Mouse (Mus musculus): Measurements from ENCODE around the gene Cish.

The Cish gene

DNA sequence AAGGTAGTCTGAATTCAATTTTAAA is at the start of gene Cish:
Gene Cish (plus strand): TSS at position 11 of the 25 bp plus-strand sequence.
- no peak for DNase-seq (ENCODE audit: low read depth, low spot score)

DNA sequence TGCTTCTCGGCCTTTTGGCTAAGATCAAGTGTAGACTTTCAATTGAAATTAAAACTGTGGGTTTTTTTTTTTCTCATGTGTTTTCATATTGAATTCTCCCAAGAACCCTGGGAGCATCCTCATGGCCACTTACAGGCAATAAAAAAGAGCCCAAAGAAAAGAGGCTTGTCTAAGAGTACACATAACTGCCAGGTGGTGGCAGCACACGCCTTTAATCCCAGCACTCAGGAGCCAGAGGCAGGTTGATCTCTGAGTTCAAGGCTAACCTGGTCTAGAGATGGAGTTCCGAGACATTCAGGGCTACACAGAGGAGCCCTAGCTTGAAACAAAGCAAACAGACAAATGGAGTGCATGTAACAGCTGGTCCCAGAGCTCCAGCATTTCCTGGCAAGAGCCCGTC is 49.7 kb upstream of the Cish start:
- DNase-seq (ENCODE audit: low read depth, low spot score): no peak

DNA sequence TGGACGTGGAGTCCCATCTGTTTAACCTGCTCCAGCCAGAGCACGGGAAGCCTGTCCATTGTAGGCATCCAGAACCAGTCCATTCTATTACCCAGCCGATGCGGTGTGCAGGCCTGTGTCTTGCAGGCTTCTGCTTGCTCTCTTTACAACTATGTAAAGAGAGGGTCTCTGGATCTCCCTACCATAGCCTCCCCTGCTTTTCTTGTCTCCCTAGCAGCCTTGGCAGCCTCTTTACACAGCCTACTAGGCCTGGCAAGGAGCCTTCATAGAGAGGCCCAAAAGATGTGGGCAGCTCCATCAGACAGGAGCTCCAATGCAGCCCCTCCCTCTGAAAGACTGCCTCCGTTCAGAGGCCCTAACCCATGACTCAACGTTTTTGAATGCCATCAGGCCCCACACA is 46.7 kb upstream of the Cish start:
- DNase-seq (ENCODE audit: low read depth, low spot score): no peak

DNA sequence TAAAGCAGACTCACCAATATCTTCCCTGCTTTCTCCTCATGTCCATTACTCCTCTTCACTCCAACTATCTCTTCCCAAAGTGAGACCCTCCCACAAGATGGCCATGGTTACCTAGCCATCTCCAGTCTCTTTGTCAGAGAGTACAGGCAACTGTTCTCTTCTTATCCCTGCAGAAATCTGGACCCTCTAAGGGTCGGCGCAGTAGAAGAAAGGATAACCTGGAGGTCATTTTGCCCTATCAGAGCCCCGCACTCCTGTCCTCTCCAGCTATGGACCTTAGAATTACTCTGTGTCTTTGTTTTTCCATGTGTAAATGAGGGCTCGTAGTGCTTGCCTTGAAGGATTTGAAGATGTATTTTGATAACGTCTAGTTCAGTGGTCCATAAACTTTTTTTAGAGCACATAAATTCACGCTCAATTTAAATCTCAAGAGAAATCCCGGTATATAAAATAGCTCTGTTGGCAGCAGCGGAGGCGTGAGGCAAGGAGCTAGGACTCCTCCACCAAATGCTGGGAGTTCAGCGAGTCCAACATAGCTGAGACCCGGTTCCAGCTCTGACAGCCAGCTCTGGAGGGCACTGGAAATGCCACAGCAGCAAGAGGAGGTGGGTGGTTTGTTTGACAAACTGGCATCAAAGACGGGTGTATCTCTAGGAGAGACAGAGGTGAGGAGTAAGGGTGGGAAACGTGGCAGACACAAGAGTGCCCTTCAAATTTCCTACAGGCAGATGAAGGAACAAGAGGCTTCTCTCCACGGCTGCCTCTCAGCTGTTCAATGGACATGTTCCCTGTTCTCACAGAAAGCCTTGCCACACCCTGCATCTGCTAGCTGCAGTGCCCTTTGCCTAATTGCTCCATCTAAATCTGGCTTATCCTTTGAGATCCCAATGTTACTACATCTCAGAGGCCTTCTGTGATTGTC is 45.1 kb upstream of the Cish start:
- no peak for DNase-seq (ENCODE audit: low read depth, low spot score)

DNA sequence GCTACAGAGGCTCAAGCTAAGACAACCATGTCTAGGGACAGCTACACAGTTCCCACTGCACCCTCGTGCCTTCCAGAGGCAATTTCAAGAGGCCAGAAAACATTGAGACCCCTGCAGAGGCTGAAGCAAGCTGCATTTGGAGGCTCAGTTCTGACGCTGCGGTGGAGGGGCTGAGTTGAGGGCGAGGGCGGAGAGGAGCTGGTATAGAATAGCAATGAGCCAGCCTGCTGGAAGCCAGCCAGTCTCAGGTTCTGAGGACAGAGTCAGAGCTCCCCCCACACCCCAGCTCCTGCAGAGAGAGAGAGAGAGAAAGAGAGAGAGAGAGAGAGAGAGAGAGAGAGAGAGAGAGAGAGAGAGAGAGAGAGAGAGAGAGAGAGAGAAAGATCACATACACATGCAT is 43.7 kb upstream of the Cish start:
- DNase-seq (ENCODE audit: low read depth, low spot score): no peak

DNA sequence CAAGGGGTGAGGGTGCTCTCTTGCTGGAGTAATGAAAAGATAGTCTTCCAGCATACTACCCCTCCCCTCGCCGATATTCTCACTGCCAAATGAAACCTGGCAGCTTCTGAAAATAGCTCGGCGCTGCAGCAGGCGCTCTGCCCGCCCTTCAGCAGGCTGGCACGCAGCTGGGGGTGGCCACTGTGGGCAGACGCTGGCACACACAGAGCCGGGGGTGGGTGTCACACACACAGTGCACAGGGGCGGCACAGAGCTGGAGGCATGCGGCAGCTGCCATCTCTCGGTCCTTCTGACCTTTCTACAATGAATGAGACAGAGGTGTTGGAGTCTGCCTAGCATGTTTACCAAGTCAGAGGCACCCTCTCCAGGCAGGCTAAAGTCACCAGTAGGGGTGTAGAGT is 41.4 kb upstream of the Cish start:
- DNase-seq (ENCODE audit: low read depth, low spot score): peak; percentile 56

DNA sequence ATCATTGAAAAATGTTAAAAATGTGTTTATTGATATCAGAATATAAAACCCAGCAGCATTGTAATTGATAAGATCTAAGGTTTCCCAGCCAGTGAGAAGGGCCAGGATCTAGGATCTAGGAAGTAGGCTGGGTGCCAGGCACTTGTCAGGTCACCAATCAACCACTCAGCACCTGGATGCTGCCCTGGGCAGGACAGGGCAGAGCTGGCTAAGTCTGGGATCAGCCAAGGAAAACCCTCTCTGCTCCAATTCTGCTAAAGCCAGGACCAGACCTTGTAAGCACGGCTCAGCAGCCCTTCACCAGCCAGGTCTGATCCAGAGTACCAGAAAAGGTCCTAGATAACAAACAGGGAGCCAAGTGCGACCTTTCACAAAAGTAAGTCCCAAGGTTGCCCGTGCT is 40.9 kb upstream of the Cish start:
- DNase-seq (ENCODE audit: low read depth, low spot score): peak; percentile 55

DNA sequence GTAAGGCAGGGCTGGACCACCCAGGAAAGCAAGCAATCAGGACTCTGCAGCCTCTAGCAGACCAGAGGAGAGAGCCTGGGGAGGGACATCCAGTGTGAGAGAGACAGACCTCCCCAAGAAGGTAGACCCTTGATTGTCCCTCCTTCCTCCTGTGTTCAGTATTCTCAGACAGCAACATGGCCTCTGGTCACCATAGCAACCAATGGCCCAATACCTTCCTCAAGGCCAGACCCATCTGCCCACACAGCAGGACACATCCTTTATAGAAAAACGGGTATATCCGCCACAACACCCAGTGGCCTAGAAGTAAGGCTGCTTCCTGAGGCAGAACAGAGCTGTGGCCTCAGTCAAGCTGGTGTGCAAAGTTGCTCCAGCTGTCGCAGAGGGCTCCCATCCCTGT is 40.2 kb upstream of the Cish start:
- DNase-seq (ENCODE audit: low read depth, low spot score): no peak

DNA sequence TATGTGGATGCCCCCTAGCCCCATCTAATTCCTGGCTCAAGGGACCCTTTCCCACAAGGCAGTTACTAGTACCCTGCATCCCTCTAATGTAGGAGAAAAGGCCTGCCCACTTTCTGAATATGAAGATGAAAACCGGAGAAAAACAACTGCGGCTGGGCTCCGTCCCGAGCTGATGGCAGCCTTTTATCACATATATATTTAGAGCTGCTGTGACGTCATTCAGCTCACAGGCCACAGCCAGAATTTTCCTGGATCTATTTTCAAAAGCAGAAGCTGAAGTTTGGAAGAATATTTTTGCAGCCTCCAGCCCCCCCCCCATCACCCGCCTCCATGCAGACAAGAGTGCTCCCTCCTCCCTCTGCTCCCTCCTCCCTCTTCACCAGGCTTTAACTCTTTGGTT is 36.3 kb upstream of the Cish start:
- DNase-seq (ENCODE audit: low read depth, low spot score): no peak

DNA sequence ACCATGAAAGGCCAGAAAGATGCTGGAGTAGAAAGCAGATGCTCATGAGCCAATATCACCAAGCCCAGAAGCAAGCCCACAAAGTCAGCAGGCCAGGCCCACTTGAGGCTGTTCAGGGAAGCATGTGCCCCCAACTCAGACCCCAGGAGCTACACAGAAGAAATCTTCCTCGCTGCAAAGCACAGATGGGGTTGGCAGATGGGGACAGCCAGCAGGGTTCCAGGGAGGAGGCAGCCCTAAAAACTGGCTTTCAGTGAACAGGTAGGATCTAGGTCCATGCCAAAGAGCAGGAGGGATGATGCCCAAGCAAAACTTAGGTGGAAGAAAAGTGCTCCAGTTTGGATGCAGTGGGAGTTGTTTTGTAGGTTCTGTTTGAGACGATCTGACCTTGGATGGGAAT is 35.4 kb upstream of the Cish start:
- no peak for DNase-seq (ENCODE audit: low read depth, low spot score)

DNA sequence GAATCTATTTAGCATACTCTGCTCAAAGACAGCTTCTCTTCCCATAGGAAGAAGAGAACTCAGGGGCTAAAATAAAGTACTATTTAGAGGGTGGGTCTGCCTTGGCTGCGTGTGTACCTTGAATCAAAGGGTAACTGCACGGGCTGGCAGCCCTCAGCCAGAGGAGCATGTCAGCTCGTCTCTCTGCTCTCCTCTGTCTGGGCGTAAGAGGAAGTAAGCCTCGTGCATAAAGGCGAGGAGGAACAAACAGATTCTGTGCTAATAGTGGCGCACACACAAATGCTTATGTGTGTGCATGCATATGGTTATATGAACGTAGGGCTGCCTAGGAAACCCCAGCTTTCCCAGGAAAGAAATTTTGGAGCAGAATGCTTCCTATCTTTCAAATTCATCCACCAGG is 35.0 kb upstream of the Cish start:
- no peak for DNase-seq (ENCODE audit: low read depth, low spot score)

DNA sequence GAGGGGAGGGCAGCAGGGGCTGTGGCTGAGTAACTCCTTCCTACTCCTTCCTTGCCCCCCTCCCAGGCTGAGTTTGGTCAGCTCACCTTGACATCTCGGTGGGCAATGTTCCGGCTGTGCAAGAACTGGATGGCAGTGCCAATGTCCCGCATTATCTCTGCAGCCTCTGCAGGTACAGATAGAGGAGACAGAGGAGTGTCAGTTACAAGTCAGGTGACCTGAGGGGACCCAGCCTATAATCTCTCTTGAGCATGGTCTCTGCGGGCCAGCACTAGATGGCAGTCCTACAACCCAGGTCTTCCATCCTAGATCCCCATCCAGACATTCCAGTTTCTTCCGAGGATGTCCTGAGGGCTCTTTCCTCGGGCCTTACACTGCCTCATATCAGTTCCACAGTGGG is 34.0 kb upstream of the Cish start:
- no peak for DNase-seq (ENCODE audit: low read depth, low spot score)

DNA sequence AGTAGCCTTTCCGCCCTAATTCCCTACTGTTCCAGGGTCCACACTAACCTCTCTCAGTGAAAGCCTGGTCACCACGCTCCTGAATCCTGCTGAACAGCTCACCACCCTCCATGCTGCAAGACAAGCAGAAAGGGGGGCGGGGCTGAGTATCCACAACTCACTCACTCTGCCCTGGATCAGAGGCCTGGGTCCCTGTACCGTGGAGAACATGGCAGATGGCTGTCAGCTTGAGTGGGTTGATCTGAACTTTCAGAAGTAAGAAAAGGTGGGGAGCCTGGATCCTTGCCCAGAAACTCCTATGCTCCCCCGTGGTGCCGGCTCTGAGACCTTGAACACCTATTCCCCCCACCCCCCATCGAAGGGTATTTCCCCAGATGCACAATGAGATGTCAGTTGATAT is 33.5 kb upstream of the Cish start:
- DNase-seq (ENCODE audit: low read depth, low spot score): no peak

DNA sequence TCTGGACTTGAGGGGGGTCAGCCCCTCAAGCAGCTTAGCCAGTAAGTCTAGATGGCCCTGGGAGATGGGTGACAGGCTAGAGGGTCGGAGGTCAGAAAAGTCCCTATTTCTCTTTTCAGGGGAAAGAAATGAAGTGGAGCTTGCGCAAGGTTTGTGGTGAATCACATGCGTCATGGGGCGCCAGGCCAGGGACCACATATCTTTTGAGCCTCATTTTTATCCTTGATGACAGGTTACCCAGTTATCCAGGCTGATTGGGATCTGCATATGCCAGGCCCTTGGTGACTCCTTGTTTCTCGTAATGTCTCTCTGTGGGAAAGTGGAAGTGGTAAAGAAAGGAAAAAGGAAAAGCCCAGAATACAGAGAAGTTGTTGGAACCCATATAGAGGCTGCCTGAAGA is 31.9 kb upstream of the Cish start:
- DNase-seq (ENCODE audit: low read depth, low spot score): no peak

DNA sequence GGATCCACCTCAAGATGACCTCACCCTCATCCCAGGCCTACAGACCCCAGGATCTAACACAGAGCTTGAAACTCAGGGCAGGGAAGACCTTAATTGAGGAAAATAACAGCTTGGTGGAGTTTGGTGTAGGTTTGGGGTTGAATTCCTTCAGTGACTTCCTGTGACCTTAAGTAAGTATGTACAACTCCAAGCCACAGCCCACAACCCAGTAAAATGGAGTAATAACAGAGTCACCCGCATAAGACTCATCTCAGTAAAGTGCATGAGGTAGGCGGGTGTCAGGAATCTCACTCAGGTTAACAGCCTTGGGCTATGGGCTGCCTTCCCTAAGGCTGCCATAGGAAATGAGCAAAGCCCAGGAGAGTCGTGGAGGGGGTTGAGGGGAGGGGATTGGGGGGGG is 31.1 kb upstream of the Cish start:
- no peak for DNase-seq (ENCODE audit: low read depth, low spot score)

DNA sequence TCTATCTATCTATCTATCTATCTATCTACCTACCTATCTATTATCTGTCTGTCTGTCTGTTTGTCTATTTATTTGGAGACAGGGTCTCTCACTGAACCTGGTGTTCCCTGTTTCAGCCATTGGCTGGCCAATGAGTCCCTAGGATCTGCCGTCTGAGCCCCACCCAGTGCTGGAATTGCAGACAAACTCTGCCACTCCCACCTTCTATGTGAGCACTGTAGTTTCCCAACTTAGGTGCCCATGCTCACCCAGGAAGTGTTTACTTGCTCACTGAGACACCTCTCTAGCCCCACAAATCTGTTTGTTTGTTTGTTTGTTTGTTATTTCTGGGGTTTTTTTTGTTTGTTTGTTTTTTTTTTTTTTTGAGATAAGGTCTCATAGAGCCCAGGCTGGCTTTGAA is 28.8 kb upstream of the Cish start:
- no peak for DNase-seq (ENCODE audit: low read depth, low spot score)

DNA sequence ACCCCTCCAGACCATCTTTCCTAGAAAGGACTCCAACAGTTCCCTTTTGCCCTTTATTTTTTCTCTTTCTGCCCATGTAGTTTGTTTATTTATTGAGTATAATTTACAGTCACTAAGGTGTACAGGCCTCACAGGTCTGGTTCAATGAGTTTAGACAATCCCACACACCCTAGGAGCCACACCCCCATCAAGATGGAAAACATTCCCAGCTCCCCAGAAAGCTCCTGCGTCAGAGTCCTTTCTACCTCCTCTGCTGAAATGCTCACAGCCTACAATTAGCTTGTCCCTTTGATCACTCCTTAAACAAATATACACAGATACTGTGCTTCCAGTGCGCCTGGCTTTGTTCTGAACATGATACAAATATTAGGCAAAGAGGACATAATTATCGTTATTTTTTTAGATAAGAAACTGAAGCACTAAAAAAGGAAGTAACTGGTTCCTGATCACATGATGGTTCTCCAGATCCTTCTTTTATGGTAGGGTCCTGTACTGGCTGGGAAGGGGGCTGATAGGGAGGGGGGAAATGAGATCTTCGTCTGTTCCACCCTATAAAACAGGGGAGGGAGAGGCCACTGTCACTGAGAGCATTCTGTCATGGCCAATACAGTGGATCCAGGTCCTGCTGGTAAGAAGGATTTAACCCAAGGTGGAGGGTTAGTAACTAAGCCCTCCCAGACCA is 28.0 kb upstream of the Cish start:
- DNase-seq (ENCODE audit: low read depth, low spot score): no peak

DNA sequence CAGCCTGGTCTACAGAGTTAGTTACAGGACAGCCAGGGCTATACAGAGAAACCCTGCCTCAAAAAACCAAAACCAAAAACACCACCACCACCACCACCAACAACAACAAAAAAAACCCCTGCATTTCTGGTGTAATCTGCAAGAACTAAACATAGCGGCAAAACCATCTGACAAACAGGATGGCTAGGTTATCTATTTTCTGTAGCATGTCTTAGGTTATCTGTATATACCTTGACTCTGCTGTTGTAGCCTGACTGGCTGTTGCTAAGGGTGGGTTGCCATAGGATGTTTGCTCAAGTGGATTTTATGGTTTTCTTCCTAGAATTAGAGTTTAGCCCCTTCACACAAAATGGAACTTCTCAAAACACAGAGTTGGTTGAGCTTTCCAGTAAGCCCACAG is 26.1 kb upstream of the Cish start:
- no peak for DNase-seq (ENCODE audit: low read depth, low spot score)

DNA sequence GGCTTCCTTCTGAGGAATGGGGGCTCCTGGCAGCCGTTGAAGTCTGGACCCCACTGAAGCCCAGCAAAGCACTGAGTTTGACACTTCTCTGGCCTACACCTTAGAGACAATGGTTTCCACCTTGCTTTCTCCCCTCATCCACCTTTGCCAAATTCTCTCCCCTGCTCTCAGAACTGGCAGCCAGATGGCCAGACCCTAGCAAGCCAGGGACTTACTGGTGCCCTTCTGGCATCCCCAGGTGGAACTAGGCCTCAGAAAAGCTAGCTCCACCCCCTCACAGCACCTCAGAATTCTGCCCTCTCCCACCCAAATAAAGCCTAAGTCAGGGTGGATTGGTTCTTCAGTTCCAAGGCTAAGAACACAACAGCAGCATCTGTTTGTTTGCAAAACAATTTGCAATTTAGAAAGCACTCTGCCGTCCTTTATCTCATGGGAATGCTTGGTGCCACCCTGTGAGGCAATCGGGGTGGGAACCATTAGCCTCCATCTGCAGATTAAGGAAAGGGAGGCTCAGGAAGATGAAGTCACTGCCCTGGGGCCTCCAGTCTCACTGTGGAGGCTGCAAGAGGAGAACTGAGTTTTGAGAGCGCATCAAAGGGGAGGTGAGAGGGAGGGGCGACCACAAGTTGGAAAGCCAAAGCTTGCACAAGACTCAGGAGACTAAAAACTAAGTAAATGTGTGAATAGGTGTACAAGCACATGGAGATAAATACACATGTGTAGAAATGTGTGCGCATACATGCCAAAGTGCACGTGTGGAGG is 24.5 kb upstream of the Cish start:
- DNase-seq (ENCODE audit: low read depth, low spot score): no peak

DNA sequence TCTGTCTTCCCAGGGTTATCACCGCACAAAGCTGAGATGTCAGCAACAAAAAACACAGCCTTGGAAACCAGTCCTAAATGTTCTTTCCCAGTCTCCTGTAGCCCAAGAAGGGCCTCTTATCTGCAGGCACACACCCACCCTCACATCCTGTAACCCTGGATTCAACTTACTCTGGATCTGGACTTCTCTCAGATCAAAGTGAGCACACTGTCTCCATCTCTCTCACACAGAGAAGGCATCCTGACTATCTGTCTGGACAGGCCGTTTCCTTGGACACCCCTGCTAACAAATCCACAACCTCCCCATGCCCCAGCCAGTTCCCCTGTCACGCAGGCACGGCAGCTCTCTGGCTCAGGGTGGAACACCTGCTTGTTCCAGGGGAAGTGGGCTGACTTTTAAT is 23.5 kb upstream of the Cish start:
- no peak for DNase-seq (ENCODE audit: low read depth, low spot score)

DNA sequence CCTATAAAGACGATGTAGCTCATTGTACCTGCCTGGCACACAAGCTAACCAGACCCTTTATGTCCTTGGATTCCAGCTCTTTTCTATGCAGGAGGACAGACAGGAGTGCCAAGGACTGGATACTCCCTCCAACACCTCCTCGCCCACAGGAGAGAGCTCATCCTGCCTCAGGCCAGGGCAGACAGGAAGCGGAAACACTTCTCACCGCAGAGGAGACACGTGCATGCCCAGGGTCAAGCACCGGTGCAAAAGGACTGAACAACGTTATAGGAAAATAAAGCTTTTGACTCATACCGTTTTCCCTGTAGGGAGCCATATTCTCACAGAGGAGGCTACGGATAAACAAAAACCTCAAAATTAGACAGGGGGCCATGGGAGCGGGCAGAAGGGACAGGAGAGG is 22.6 kb upstream of the Cish start:
- no peak for DNase-seq (ENCODE audit: low read depth, low spot score)

DNA sequence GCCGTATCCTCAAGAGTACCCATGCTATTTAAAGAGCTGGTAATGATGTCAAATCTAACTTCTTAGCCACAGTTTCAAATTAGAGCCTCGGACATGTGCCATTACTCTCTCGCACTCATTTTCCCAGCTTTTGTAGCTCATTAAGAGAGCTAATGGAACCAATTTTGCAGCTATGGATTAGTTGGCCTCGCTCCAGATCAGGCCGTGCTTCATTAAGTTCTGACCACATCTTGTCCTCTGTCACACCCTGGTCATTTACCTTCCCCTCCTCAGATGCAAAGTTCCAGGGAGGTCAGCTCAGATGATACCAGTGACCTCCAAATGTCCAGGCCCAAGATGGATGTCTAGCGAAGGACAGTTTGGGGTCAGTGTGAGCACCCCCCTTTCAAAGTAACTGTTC is 21.1 kb upstream of the Cish start:
- no peak for DNase-seq (ENCODE audit: low read depth, low spot score)

DNA sequence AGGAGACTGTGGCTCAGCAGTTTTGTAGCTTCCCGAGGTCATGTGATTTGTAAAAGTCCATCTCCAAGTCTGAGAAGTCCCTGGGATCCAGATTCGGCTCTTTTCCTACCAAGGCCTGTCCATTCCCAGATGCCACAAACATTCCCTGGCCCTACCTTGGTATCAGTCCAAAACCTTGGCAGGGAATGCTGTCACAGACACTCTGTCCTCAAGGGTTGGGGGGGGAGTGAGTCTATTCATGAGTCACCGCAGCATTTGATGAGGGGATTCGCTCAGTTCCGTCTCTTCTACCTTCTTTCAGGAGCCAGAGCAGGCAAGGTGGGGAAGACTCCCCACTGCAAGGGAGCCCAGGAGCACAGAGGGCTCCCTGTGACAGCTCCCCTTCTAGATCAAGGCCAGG is 20.1 kb upstream of the Cish start:
- no peak for DNase-seq (ENCODE audit: low read depth, low spot score)

All from skeletal muscle tissue, adult 2 months (tissue).